Mouse (Mus musculus) c-Kit-positive CD71-positive TER-119-negative erythroid progenitor cells, embryonic 14.5 days (primary cell): Measurements from ENCODE around the gene Bad.
"Not testable (repeated sequence)": the region's sequence is repeated elsewhere in the genome, so short reads cannot be mapped to it uniquely, and the experiment has no call there.

ENCODE experiments used
- DNase-seq: peaks from one replicate; pipeline ENCODE4 v3.0.0-alpha.2; 2013; ENCODE audit warnings: low read depth

Bad gene

GRCm38 (mm10) chr19:6985300-6985699 lies 43.6 kb downstream of the Bad start:
- no peak for DNase-seq

- DNase-seq, result no peak
These were observed 44.5 kb downstream of the Bad start for GRCm38 (mm10) chr19:6985951-6986708.

- DNase-seq, result no peak
These were observed 45.6 kb downstream of the Bad start, which contains the start of gene Vegfb for GRCm38 (mm10) chr19:6987061-6987903. Vegfb (minus strand) TSS chr19:6987651.

GRCm38 (mm10) chr19:6987904-6988285 lies 46.2 kb downstream of the Bad start:
- DNase-seq, result no peak

- no peak for DNase-seq
These were observed 47.6 kb downstream of the Bad start for GRCm38 (mm10) chr19:6989251-6989650.

- DNase-seq, result no peak
These were observed 49.1 kb downstream of the Bad start for GRCm38 (mm10) chr19:6990712-6991111.

- DNase-seq, result not testable (repeated sequence)
These were observed 49.5 kb downstream of the Bad start for GRCm38 (mm10) chr19:6991166-6991565.

GRCm38 (mm10) chr19:6992011-6992858 lies 50.6 kb downstream of the Bad start, which contains the start of gene Dnajc4:
Dnajc4 (minus strand) TSS chr19:6992572.
- peak; percentile 98 for DNase-seq

- DNase-seq, result no peak
These were observed 51.5 kb downstream of the Bad start for GRCm38 (mm10) chr19:6993011-6993770.

- DNase-seq, result no peak
These were observed 52.3 kb downstream of the Bad start for GRCm38 (mm10) chr19:6994002-6994401.

GRCm38 (mm10) chr19:6994489-6994888 lies 52.8 kb downstream of the Bad start:
- no peak for DNase-seq

GRCm38 (mm10) chr19:6995255-6995991 lies 53.8 kb downstream of the Bad start:
- no peak for DNase-seq

GRCm38 (mm10) chr19:6996006-6996405 lies 54.3 kb downstream of the Bad start, which contains the start of the genes Nudt22 and Trpt1:
Nudt22 (minus strand) TSS chr19:6996117.
Trpt1 (plus strand) TSS chr19:6996131.
- DNase-seq, result peak; percentile 81

- no peak for DNase-seq
These were observed 56.1 kb downstream of the Bad start for GRCm38 (mm10) chr19:6997721-6998290.

GRCm38 (mm10) chr19:6999360-7000063 lies 57.9 kb downstream of the Bad start:
- DNase-seq, result no peak
